Mouse (Mus musculus): ENCODE results near the gene Lce3c.

- TF ChIP-seq CTCF (IDR thresholded peaks at IDR 0.05; ENCODE audit: low read depth, low read length) (peak; percentile 20), EP300 (IDR thresholded peaks at IDR 0.05; ENCODE audit: insufficient read depth, low read depth, low read length) (no peak), POLR2A (IDR thresholded peaks at IDR 0.05; ENCODE audit: insufficient read depth, low read length) (no peak)
These were observed 40.6 kb upstream of the Lce3c start for GRCm38 (mm10) chr3:92903640-92904039.

Data from ES-Bruce4 (cell line).